7 mouse cellular contexts compared by ENCODE assay signal in genomic region chr13:23445561-23446320, GRCm38 (mm10). TPM values are rescaled to one million over a fixed set of nuclear protein-coding genes. Genes with fewer than 3 reads are reported as not detected.
A peak's percentile ranks its signal among the peaks of the same experiment; 100 is the strongest.
DNase-seq lines count a peak whose midpoint lies in the region; ATAC-seq and TF ChIP-seq lines count a peak whose summit lies in the region.

No protein-coding gene starts in this region.

- peak overlapping the region; percentile 78 for H3K9ac ChIP-seq in embryonic facial prominence, embryonic 15.5 days
- H3K9ac ChIP-seq in kidney, embryonic 14.5 days (ENCODE audit: low read depth, low read length): peak overlapping the region; percentile 65
- H3K9ac ChIP-seq in limb, embryonic 15.5 days: peak overlapping the region; percentile 72
- H3K9ac ChIP-seq in midbrain, postnatal 0 days (replicated peaks; ENCODE audit: low read length, poor library complexity, severe bottlenecking): peak overlapping the region; percentile 89

- peak; percentile 92 for ATAC-seq in embryonic facial prominence, embryonic 15.5 days (ENCODE audit: insufficient number of reproducible peaks, low FRiP score, low TSS enrichment, low read depth)
- peak; percentile 93 for ATAC-seq in kidney, embryonic 14.5 days (ENCODE audit: low FRiP score, low TSS enrichment)
- ATAC-seq in limb, embryonic 15.5 days (ENCODE audit: insufficient number of reproducible peaks, low FRiP score, low TSS enrichment, low read depth): peak; percentile 92
- ATAC-seq in midbrain, postnatal 0 days (ENCODE audit: low FRiP score): peak; percentile 95

- peak overlapping the region; percentile 77 for H3K4me3 ChIP-seq in embryonic facial prominence, embryonic 15.5 days (replicated peaks)
- H3K4me3 ChIP-seq in kidney, embryonic 14.5 days (ENCODE audit: low read length): peak overlapping the region; percentile 53
- H3K4me3 ChIP-seq in limb, embryonic 15.5 days: peak overlapping the region; percentile 59
- H3K4me3 ChIP-seq in midbrain, postnatal 0 days (ENCODE audit: low read depth, low read length): peak overlapping the region; percentile 77

- peak; percentile 89 for DNase-seq in adrenal gland, postnatal 25 days
- DNase-seq in heart, adult 9 months (ENCODE audit: low spot score in 2 of 2): peak; percentile 80 to 93
- peak; percentile 95 for DNase-seq in midbrain, postnatal 0 days (ENCODE audit: low spot score)
- peak; percentile 94 to 95 for DNase-seq in spleen, postnatal 10 days (ENCODE audit: low spot score in 2 of 2)

- no peaks in the 10 kb centered on the region for H3K36me3 ChIP-seq in embryonic facial prominence, embryonic 15.5 days
- H3K36me3 ChIP-seq in kidney, embryonic 14.5 days (ENCODE audit: control insufficient read depth, insufficient read depth, low read length): no peaks in the 10 kb centered on the region
- H3K36me3 ChIP-seq in limb, embryonic 15.5 days: no peaks in the 10 kb centered on the region
- no peaks in the 10 kb centered on the region for H3K36me3 ChIP-seq in midbrain, postnatal 0 days (ENCODE audit: insufficient read depth, low read length)

- peaks cover 11% of the 10 kb centered on the region; the same call in 1 of the 2 replicates for H3K4me1 ChIP-seq in embryonic facial prominence, embryonic 15.5 days
- H3K4me1 ChIP-seq in kidney, embryonic 14.5 days (ENCODE audit: control insufficient read depth, insufficient read depth, low read length): 0 out of 2 replicates have a peak, but pooled peaks cover 3% of the 10 kb centered on the region
- peaks cover 6% of the 10 kb centered on the region for H3K4me1 ChIP-seq in limb, embryonic 15.5 days
- 0 out of 2 replicates have a peak, but pooled peaks cover 6% of the 10 kb centered on the region for H3K4me1 ChIP-seq in midbrain, postnatal 0 days (ENCODE audit: insufficient read depth, low read length)

- no peaks in the 10 kb centered on the region for H3K9me3 ChIP-seq in embryonic facial prominence, embryonic 15.5 days (replicated peaks)
- no peaks in the 10 kb centered on the region for H3K9me3 ChIP-seq in kidney, embryonic 14.5 days (ENCODE audit: control insufficient read depth, low read length)
- H3K9me3 ChIP-seq in limb, embryonic 15.5 days: no peaks in the 10 kb centered on the region
- H3K9me3 ChIP-seq in midbrain, postnatal 0 days (ENCODE audit: low read length): no peaks in the 10 kb centered on the region

- peak overlapping the region; percentile 65 for H3K4me2 ChIP-seq in embryonic facial prominence, embryonic 15.5 days (replicated peaks)
- H3K4me2 ChIP-seq in kidney, embryonic 14.5 days (replicated peaks; ENCODE audit: low read depth, low read length): peak overlapping the region; percentile 68
- H3K4me2 ChIP-seq in limb, embryonic 15.5 days: peak overlapping the region; percentile 63
- H3K4me2 ChIP-seq in midbrain, postnatal 0 days (ENCODE audit: low read depth, low read length, poor library complexity, severe bottlenecking): peak overlapping the region; percentile 61

- no peak for TF ChIP-seq CTCF in midbrain, postnatal 0 days (IDR thresholded peaks at IDR 0.05)

- H3K27me3 ChIP-seq in embryonic facial prominence, embryonic 15.5 days: no peaks in the 10 kb centered on the region
- no peaks in the 10 kb centered on the region for H3K27me3 ChIP-seq in kidney, embryonic 14.5 days (ENCODE audit: control insufficient read depth, insufficient read depth, low read length)
- no peaks in the 10 kb centered on the region for H3K27me3 ChIP-seq in limb, embryonic 15.5 days
- H3K27me3 ChIP-seq in midbrain, postnatal 0 days (ENCODE audit: insufficient read depth, low read length): no peaks in the 10 kb centered on the region

- H3K27ac ChIP-seq in embryonic facial prominence, embryonic 15.5 days (replicated peaks): peak overlapping the region; percentile 99
- H3K27ac ChIP-seq in kidney, embryonic 14.5 days (ENCODE audit: low read depth, low read length): peak overlapping the region; percentile 93
- H3K27ac ChIP-seq in limb, embryonic 15.5 days: peak overlapping the region; percentile 99
- H3K27ac ChIP-seq in midbrain, postnatal 0 days (ENCODE audit: low read depth, low read length): peak overlapping the region; percentile 98

- WGBS in embryonic facial prominence, embryonic 15.5 days: under 1% methylated on average over 55 of the region's 55 CpGs
- under 1% methylated on average over 55 of the region's 55 CpGs for WGBS in kidney, embryonic 14.5 days
- WGBS in limb, embryonic 15.5 days: under 1% methylated on average over 55 of the region's 55 CpGs
- WGBS in midbrain, postnatal 0 days: under 1% methylated on average over 55 of the region's 55 CpGs

RNA-seq across cellular contexts. Expression of gene Btn1a1, which starts 20.0 kb away (rescaled TPM):
- not detected in 2 replicates for total RNA-seq in adrenal gland, postnatal 25 days (2021)
- polyA plus RNA-seq in embryonic facial prominence, embryonic 15.5 days (2015; fragmentation: Nextera tagmentation; extraction: Ambion mirVana): 0.04 TPM in 1 of 2 replicates, not detected in the other
- 0.09 TPM in 2 replicates for polyA plus RNA-seq in kidney, embryonic 14.5 days (2014; fragmentation: Nextera tagmentation; extraction: Ambion mirVana)
- 0.18 and 0.22 TPM in 2 replicates for polyA plus RNA-seq in limb, embryonic 15.5 days (2015; fragmentation: Nextera tagmentation; extraction: Ambion mirVana)
- total RNA-seq in midbrain, postnatal 0 days (2014; rRNA removed): 0.05 TPM in 1 of 2 replicates, not detected in the other
- polyA plus RNA-seq in midbrain, postnatal 0 days (2015; fragmentation: Nextera tagmentation; extraction: Ambion mirVana): 0.04 and 0.07 TPM in 2 replicates

RNA-seq across cellular contexts. Expression of gene Abt1, which starts 22.1 kb away (rescaled TPM):
- 6.4 and 6.9 TPM in 2 replicates for total RNA-seq in adrenal gland, postnatal 25 days (2021)
- 12.2 and 12.7 TPM in 2 replicates for polyA plus RNA-seq in embryonic facial prominence, embryonic 15.5 days (2015; fragmentation: Nextera tagmentation; extraction: Ambion mirVana)
- 12.5 and 13.5 TPM in 2 replicates for polyA plus RNA-seq in kidney, embryonic 14.5 days (2014; fragmentation: Nextera tagmentation; extraction: Ambion mirVana)
- polyA plus RNA-seq in limb, embryonic 15.5 days (2015; fragmentation: Nextera tagmentation; extraction: Ambion mirVana): 11.9 and 13.9 TPM in 2 replicates
- 4.9 and 7.3 TPM in 2 replicates for total RNA-seq in midbrain, postnatal 0 days (2014; rRNA removed)
- polyA plus RNA-seq in midbrain, postnatal 0 days (2015; fragmentation: Nextera tagmentation; extraction: Ambion mirVana): 5.2 and 6.0 TPM in 2 replicates

RNA-seq across cellular contexts. Expression of gene Btn2a2, which starts 42.9 kb away (rescaled TPM):
- not detected in 2 replicates for total RNA-seq in adrenal gland, postnatal 25 days (2021)
- 0.55 and 0.65 TPM in 2 replicates for polyA plus RNA-seq in embryonic facial prominence, embryonic 15.5 days (2015; fragmentation: Nextera tagmentation; extraction: Ambion mirVana)
- 0.31 and 0.87 TPM in 2 replicates for polyA plus RNA-seq in kidney, embryonic 14.5 days (2014; fragmentation: Nextera tagmentation; extraction: Ambion mirVana)
- 0.61 and 0.67 TPM in 2 replicates for polyA plus RNA-seq in limb, embryonic 15.5 days (2015; fragmentation: Nextera tagmentation; extraction: Ambion mirVana)
- 0.16 TPM in 1 of 2 replicates, not detected in the other for total RNA-seq in midbrain, postnatal 0 days (2014; rRNA removed)
- polyA plus RNA-seq in midbrain, postnatal 0 days (2015; fragmentation: Nextera tagmentation; extraction: Ambion mirVana): not detected in 2 replicates

Comparison
In these comparisons a context has a peak if more than half of its experiments do, and no peak if none do; other contexts are left out.
1. Peak in every context shown above with its lines: DNase-seq, ATAC-seq, H3K4me3 ChIP-seq and H3K27ac ChIP-seq.